Mouse (Mus musculus) lung, adult 2 months (tissue): ENCODE data around the gene Nfx1.

ENCODE experiments used
- CTCF ChIP-seq: fragments of 200-500 bp; IDR thresholded peaks from 2 replicates; pipeline ENCODE4 v1.5.1; 2011; ENCODE audit warnings: mild to moderate bottlenecking, low read length, control low read depth; ENCODE audit not compliant: insufficient read depth
- POLR2A ChIP-seq: fragments of 200-500 bp; IDR thresholded peaks from 2 replicates; pipeline ENCODE4 v1.6.1; 2011; ENCODE audit warnings: low read depth, mild to moderate bottlenecking, control low read depth, low read length, borderline replicate concordance; ENCODE audit errors: extremely low read depth

DNA sequence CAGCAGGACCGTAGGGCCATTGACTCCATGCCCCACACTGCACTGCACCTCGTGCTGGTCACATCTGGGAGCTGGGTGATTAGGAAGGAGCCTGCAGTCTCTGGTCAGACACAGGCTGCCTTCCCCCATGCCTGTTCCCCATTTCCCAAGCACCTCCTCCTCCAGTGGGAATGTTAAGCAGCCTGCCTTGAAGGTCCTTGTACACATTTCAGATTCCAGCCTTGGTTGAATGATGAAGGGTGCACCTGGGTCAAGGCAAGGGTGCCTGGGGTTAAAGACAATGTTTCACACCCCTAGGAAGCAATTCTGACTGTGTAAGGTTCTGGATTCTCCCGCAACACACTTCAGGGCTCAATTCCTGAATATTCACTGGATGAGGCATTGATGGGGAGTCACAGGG, 49.4 kb upstream of the Nfx1 start:
- TF ChIP-seq CTCF (no peak), POLR2A (no peak)
